Mouse (Mus musculus) NIH3T3 (cell line): ENCODE data around the gene Ascc1.
"Not testable (repeated sequence)": the region's sequence is repeated elsewhere in the genome, so short reads cannot be mapped to it uniquely, and the experiment has no call there.

Experiments
- DNase-seq: peaks from one replicate; pipeline ENCODE4 v3.0.0-alpha.2; 2012; ENCODE audit warnings: low read depth

The Ascc1 gene

GRCm38 (mm10) chr10:59977715-59978343 lies 24.8 kb upstream of the Ascc1 start:
- DNase-seq: no peak

GRCm38 (mm10) chr10:59978401-59978800 lies 24.2 kb upstream of the Ascc1 start:
- peak; percentile 18 for DNase-seq

GRCm38 (mm10) chr10:59978873-59979743 lies 23.5 kb upstream of the Ascc1 start:
- peak; percentile 96 for DNase-seq

GRCm38 (mm10) chr10:59980815-59981244 lies 21.8 kb upstream of the Ascc1 start:
- no peak for DNase-seq

GRCm38 (mm10) chr10:59981336-59981735 lies 21.3 kb upstream of the Ascc1 start:
- no peak for DNase-seq

- peak; percentile 77 for DNase-seq
Observed at GRCm38 (mm10) chr10:59981792-59982191, 20.8 kb upstream of the Ascc1 start.

GRCm38 (mm10) chr10:59982379-59982873 lies 20.2 kb upstream of the Ascc1 start:
- no peak for DNase-seq

GRCm38 (mm10) chr10:59988036-59988435 lies 14.6 kb upstream of the Ascc1 start:
- DNase-seq: no peak

- DNase-seq: no peak
Observed at GRCm38 (mm10) chr10:59990393-59990792, 12.2 kb upstream of the Ascc1 start.

GRCm38 (mm10) chr10:59991262-59991880 lies 11.2 kb upstream of the Ascc1 start:
- no peak for DNase-seq

GRCm38 (mm10) chr10:59992024-59992423 lies 10.6 kb upstream of the Ascc1 start:
- no peak for DNase-seq

GRCm38 (mm10) chr10:59993813-59994212 lies 8.8 kb upstream of the Ascc1 start:
- DNase-seq: not testable (repeated sequence)

GRCm38 (mm10) chr10:59995889-59996288 lies 6.7 kb upstream of the Ascc1 start:
- no peak for DNase-seq

GRCm38 (mm10) chr10:59997591-59997990 lies 5.0 kb upstream of the Ascc1 start:
- DNase-seq: peak; percentile 91

- DNase-seq: no peak
Observed at GRCm38 (mm10) chr10:59999057-59999456, 3.5 kb upstream of the Ascc1 start.

GRCm38 (mm10) chr10:60001663-60002062 lies 942 bp upstream of the Ascc1 start:
- not testable (repeated sequence) for DNase-seq

- DNase-seq: peak; percentile 58
Observed at GRCm38 (mm10) chr10:60002203-60002602, 402 bp upstream of the Ascc1 start.

GRCm38 (mm10) chr10:60003213-60003752 lies 678 bp downstream of the Ascc1 start:
- DNase-seq: no peak

GRCm38 (mm10) chr10:60003847-60004246 lies 1.2 kb downstream of the Ascc1 start:
- no peak for DNase-seq

GRCm38 (mm10) chr10:60005264-60005663 lies 2.7 kb downstream of the Ascc1 start:
- DNase-seq: peak; percentile 55

- DNase-seq: no peak
Observed at GRCm38 (mm10) chr10:60009115-60009514, 6.5 kb downstream of the Ascc1 start.

GRCm38 (mm10) chr10:60016223-60016622 lies 13.6 kb downstream of the Ascc1 start:
- DNase-seq: no peak
